Mouse (Mus musculus) heart, embryonic 12.5 days (tissue): ENCODE measurements around the gene Cdc5l. TPM values are rescaled to one million over a fixed set of nuclear protein-coding genes. Genes with fewer than 3 reads are reported as not detected.
"Not testable (repeated sequence)": the region's sequence is repeated elsewhere in the genome, so short reads cannot be mapped to it uniquely, and the experiment has no call there.

ENCODE experiments used
- ATAC-seq: fragments of 200-750 bp; cut with Nextera tagmentation; 2 replicates; pipeline ENCODE4 v1.8.0; 2017; ENCODE audit warnings: moderate TSS enrichment, moderate library complexity; ENCODE audit not compliant: insufficient number of reproducible peaks, low FRiP score
- H3K27ac ChIP-seq: fragments of 300-500 bp; sonication (generic); 2 replicates; pipeline ENCODE4 v1.5.1; 2016; ENCODE audit warnings: mild to moderate bottlenecking, moderate library complexity; ENCODE audit not compliant: poor library complexity, severe bottlenecking
- H3K27me3 ChIP-seq: fragments of 300-500 bp; sonication (generic); replicated peaks from 2 replicates; pipeline ENCODE4 v1.6.1; 2016; ENCODE audit warnings: mild to moderate bottlenecking, moderate library complexity
- H3K36me3 ChIP-seq: fragments of 300-500 bp; sonication (generic); 2 replicates; pipeline ENCODE4 v1.6.1; 2016; ENCODE audit warnings: mild to moderate bottlenecking, moderate library complexity
- H3K4me1 ChIP-seq: fragments of 300-500 bp; sonication (generic); replicated peaks from 2 replicates; pipeline ENCODE4 v1.6.1; 2016; ENCODE audit warnings: mild to moderate bottlenecking
- H3K4me2 ChIP-seq: fragments of 300-500 bp; sonication (generic); 2 replicates; pipeline ENCODE4 v1.6.1; 2016; ENCODE audit warnings: mild to moderate bottlenecking, moderate library complexity
- H3K4me3 ChIP-seq: fragments of 300-500 bp; sonication (generic); 2 replicates; pipeline ENCODE4 v1.5.1; 2016; ENCODE audit warnings: mild to moderate bottlenecking
- H3K9ac ChIP-seq: fragments of 300-500 bp; sonication (generic); 2 replicates; pipeline ENCODE4 v1.6.1; 2016; ENCODE audit warnings: mild to moderate bottlenecking, moderate library complexity
- H3K9me3 ChIP-seq: fragments of 300-500 bp; sonication (generic); replicated peaks from 2 replicates; pipeline ENCODE4 v1.6.1; 2016; ENCODE audit warnings: mild to moderate bottlenecking, moderate library complexity
- WGBS: fragments of 180-500 bp; shearing (Covaris S2); methylation state at CpG from one replicate; pipeline ENCODE4 v1.1.7; 2016; 5-methylcytosine and 5-hydroxymethylcytosine counted together
- polyA plus RNA-seq: library from polyadenylated mRNA; unstranded; fragments of >200 nt; fragmentation: Nextera tagmentation; extraction: Ambion mirVana; gene quantifications from 2 replicates; pipeline ENCODE4 v1.2.1, GENCODE M21; 2016

Cdc5l gene
- polyA plus RNA-seq, 1 experiment from 2014 or later, result 49.9 TPM

- no peak overlapping the region for H3K4me3 ChIP-seq
- H3K27me3 ChIP-seq, result no peaks in the 10 kb centered on the region
- no peak for ATAC-seq
- H3K9ac ChIP-seq, result no peak overlapping the region
- H3K36me3 ChIP-seq, result no peaks in the 10 kb centered on the region
- WGBS, result 83% methylated on average over 4 of the region's 4 CpGs
- H3K4me1 ChIP-seq, result no peaks in the 10 kb centered on the region
- H3K27ac ChIP-seq, result no peak overlapping the region
- H3K4me2 ChIP-seq, result no peak overlapping the region
- H3K9me3 ChIP-seq, result peaks cover 7% of the 10 kb centered on the region
These were observed 29.0 kb upstream of the Cdc5l start for GRCm38 (mm10) chr17:45462506-45462905.

GRCm38 (mm10) chr17:45459062-45459461 lies 25.5 kb upstream of the Cdc5l start:
- Histone ChIP-seq H3K27me3 (no peaks in the 10 kb centered on the region), H3K9ac (no peak overlapping the region), H3K4me3 (no peak overlapping the region), H3K36me3 (no peaks in the 10 kb centered on the region), H3K4me2 (no peak overlapping the region), H3K4me1 (no peaks in the 10 kb centered on the region), H3K27ac (no peak overlapping the region), H3K9me3 (no peaks in the 10 kb centered on the region)
- 86% methylated on average over 8 of the region's 8 CpGs for WGBS
- ATAC-seq, result no peak

GRCm38 (mm10) chr17:45458516-45458915 lies 25.0 kb upstream of the Cdc5l start:
- 76% methylated on average over 4 of the region's 4 CpGs for WGBS
- Histone ChIP-seq H3K9me3 (no peaks in the 10 kb centered on the region), H3K4me2 (no peak overlapping the region), H3K27me3 (no peaks in the 10 kb centered on the region), H3K9ac (no peak overlapping the region), H3K4me3 (no peak overlapping the region), H3K27ac (no peak overlapping the region), H3K4me1 (no peaks in the 10 kb centered on the region), H3K36me3 (no peaks in the 10 kb centered on the region)
- no peak for ATAC-seq

- H3K36me3 ChIP-seq, result no peaks in the 10 kb centered on the region
- no peaks in the 10 kb centered on the region for H3K9me3 ChIP-seq
- no peak overlapping the region for H3K4me2 ChIP-seq
- 84% methylated on average over 5 of the region's 5 CpGs for WGBS
- H3K27me3 ChIP-seq, result no peaks in the 10 kb centered on the region
- no peak overlapping the region for H3K27ac ChIP-seq
- H3K4me3 ChIP-seq, result no peak overlapping the region
- no peak overlapping the region for H3K9ac ChIP-seq
- no peak for ATAC-seq
- no peaks in the 10 kb centered on the region for H3K4me1 ChIP-seq
These were observed 23.9 kb upstream of the Cdc5l start for GRCm38 (mm10) chr17:45457487-45457886.

- WGBS, result 57% methylated on average over 13 of the region's 13 CpGs
- Histone ChIP-seq H3K27ac (no peak overlapping the region), H3K9ac (no peak overlapping the region), H3K4me1 (no peaks in the 10 kb centered on the region), H3K27me3 (no peaks in the 10 kb centered on the region), H3K9me3 (no peaks in the 10 kb centered on the region), H3K4me3 (no peak overlapping the region), H3K36me3 (no peaks in the 10 kb centered on the region), H3K4me2 (no peak overlapping the region)
- ATAC-seq, result no peak
These were observed 23.0 kb upstream of the Cdc5l start for GRCm38 (mm10) chr17:45456260-45457152.

- not testable (repeated sequence) for H3K4me3 ChIP-seq, ATAC-seq, H3K27me3 ChIP-seq, H3K9me3 ChIP-seq, H3K4me1 ChIP-seq, H3K27ac ChIP-seq, H3K4me2 ChIP-seq, H3K9ac ChIP-seq, H3K36me3 ChIP-seq
- 84% methylated on average over 9 of the region's 9 CpGs for WGBS
These were observed 22.2 kb upstream of the Cdc5l start for GRCm38 (mm10) chr17:45455783-45456182.

- 80% methylated on average over 2 of the region's 2 CpGs for WGBS
- Histone ChIP-seq H3K9ac (no peak overlapping the region), H3K27me3 (no peaks in the 10 kb centered on the region), H3K4me1 (no peaks in the 10 kb centered on the region), H3K4me2 (no peak overlapping the region), H3K36me3 (no peaks in the 10 kb centered on the region), H3K27ac (no peak overlapping the region), H3K4me3 (no peak overlapping the region), H3K9me3 (no peaks in the 10 kb centered on the region)
- ATAC-seq, result no peak
These were observed 21.3 kb upstream of the Cdc5l start for GRCm38 (mm10) chr17:45454794-45455193.

GRCm38 (mm10) chr17:45452271-45452670 lies 18.7 kb upstream of the Cdc5l start:
- no peak for ATAC-seq
- 0 out of 2 replicates have a peak, but pooled peaks cover 5% of the 10 kb centered on the region for H3K36me3 ChIP-seq
- no peak overlapping the region for H3K9ac ChIP-seq
- H3K4me2 ChIP-seq, result no peak overlapping the region
- no peaks in the 10 kb centered on the region for H3K9me3 ChIP-seq
- 83% methylated on average over 1 of the region's 1 CpGs for WGBS
- H3K4me3 ChIP-seq, result no peak overlapping the region
- H3K27ac ChIP-seq, result no peak overlapping the region
- H3K27me3 ChIP-seq, result no peaks in the 10 kb centered on the region
- H3K4me1 ChIP-seq, result peaks cover under 1% of the 10 kb centered on the region

- Histone ChIP-seq H3K4me3 (no peak overlapping the region), H3K4me1 (peaks cover 4% of the 10 kb centered on the region), H3K9ac (no peak overlapping the region), H3K27me3 (no peaks in the 10 kb centered on the region), H3K27ac (no peak overlapping the region), H3K4me2 (no peak overlapping the region), H3K9me3 (no peaks in the 10 kb centered on the region), H3K36me3 (0 out of 2 replicates have a peak, but pooled peaks cover 5% of the 10 kb centered on the region)
- no peak for ATAC-seq
- WGBS, result 91% methylated on average over 6 of the region's 6 CpGs
These were observed 16.6 kb upstream of the Cdc5l start for GRCm38 (mm10) chr17:45450153-45450552.

GRCm38 (mm10) chr17:45449586-45449985 lies 16.0 kb upstream of the Cdc5l start:
- 92% methylated on average over 8 of the region's 8 CpGs for WGBS
- no peaks in the 10 kb centered on the region for H3K27me3 ChIP-seq
- H3K36me3 ChIP-seq, result peaks cover 5% of the 10 kb centered on the region; the same call in 1 of the 2 replicates
- no peaks in the 10 kb centered on the region for H3K9me3 ChIP-seq
- no peak overlapping the region for H3K4me2 ChIP-seq
- no peak overlapping the region for H3K9ac ChIP-seq
- H3K27ac ChIP-seq, result no peak overlapping the region
- no peak overlapping the region for H3K4me3 ChIP-seq
- H3K4me1 ChIP-seq, result peaks cover 4% of the 10 kb centered on the region
- no peak for ATAC-seq

- Histone ChIP-seq H3K4me2 (no peak overlapping the region), H3K9me3 (no peaks in the 10 kb centered on the region), H3K4me3 (no peak overlapping the region), H3K4me1 (peaks cover 4% of the 10 kb centered on the region), H3K9ac (no peak overlapping the region), H3K36me3 (peaks cover 5% of the 10 kb centered on the region; the same call in 1 of the 2 replicates), H3K27me3 (no peaks in the 10 kb centered on the region), H3K27ac (no peak overlapping the region)
- WGBS, result 56% methylated on average over 2 of the region's 2 CpGs
- no peak for ATAC-seq
These were observed 13.5 kb upstream of the Cdc5l start for GRCm38 (mm10) chr17:45447063-45447462.
